Mouse (Mus musculus) heart, adult 2 months (tissue): ENCODE measurements around the gene Cript. TPM values are rescaled to one million over a fixed set of nuclear protein-coding genes. Genes with fewer than 3 reads are reported as not detected.
"Not testable (repeated sequence)": the region's sequence is repeated elsewhere in the genome, so short reads cannot be mapped to it uniquely, and the experiment has no call there.

Experiments
- DNase-seq, 2 experiments: peaks; one replicate each; pipeline ENCODE4 v3.0.0; 2021
- H3K27ac ChIP-seq: fragments of 200-600 bp; 2 replicates; pipeline ENCODE4 v1.8.1; 2022
- H3K27me3 ChIP-seq: fragments of 200-500 bp; 2 replicates; pipeline ENCODE4 v1.6.1; 2012; ENCODE audit warnings: mild to moderate bottlenecking, low read length, inconsistent platforms, mixed read lengths; ENCODE audit not compliant: control insufficient read depth, insufficient read depth
- H3K36me3 ChIP-seq: fragments of 200-500 bp; 2 replicates; pipeline ENCODE4 v1.6.1; 2012; ENCODE audit warnings: low read length, inconsistent platforms; ENCODE audit not compliant: control insufficient read depth, insufficient read depth
- H3K4me1 ChIP-seq: fragments of 200-500 bp; 2 replicates; pipeline ENCODE4 v1.6.1; 2011; ENCODE audit warnings: low read length; ENCODE audit not compliant: control insufficient read depth, insufficient read depth
- H3K4me3 ChIP-seq: fragments of 200-600 bp; 2 replicates; pipeline ENCODE4 v1.8.1; 2022
- H3K79me2 ChIP-seq: fragments of 200-500 bp; replicated peaks from 2 replicates; pipeline ENCODE4 v1.6.1; 2012; ENCODE audit warnings: mild to moderate bottlenecking, inconsistent platforms, low read length, moderate library complexity, mixed read lengths; ENCODE audit not compliant: control insufficient read depth, insufficient read depth
- H3K9ac ChIP-seq: fragments of 200-500 bp; 2 replicates; pipeline ENCODE4 v1.6.1; 2012; ENCODE audit warnings: low read depth, mild to moderate bottlenecking, control low read depth, inconsistent platforms, low read length, mixed read lengths
- CTCF ChIP-seq: fragments of 200-600 bp; IDR thresholded peaks from 2 replicates; pipeline ENCODE4 v1.8.1; 2022; ENCODE audit warnings: antibody characterized with exemption, mild to moderate bottlenecking, moderate library complexity
- EP300 ChIP-seq: fragments of 200-500 bp; IDR thresholded peaks from 2 replicates; pipeline ENCODE4 v1.6.1; 2011; ENCODE audit warnings: low read depth, low read length, control low read depth; ENCODE audit not compliant: insufficient read depth
- POLR2A ChIP-seq: fragments of 200-500 bp; IDR thresholded peaks from 2 replicates; pipeline ENCODE4 v1.6.1; 2011; ENCODE audit warnings: mild to moderate bottlenecking, low read depth, low read length, control low read depth; ENCODE audit not compliant: insufficient read depth
- WGBS: fragments of 180-500 bp; shearing (Covaris S2); methylation state at CpG from one replicate; pipeline ENCODE4 v1.1.7; 2018; 5-methylcytosine and 5-hydroxymethylcytosine counted together
- intact Hi-C: fragments of 180-260 bp; cut with DNase I; formaldehyde crosslinking; loops from one replicate; pipeline ENCODE4 v1.15.1; 2025
- polyA plus RNA-seq: library from polyadenylated mRNA; depleted of rRNA; stranded (reverse); fragments of >200 nt; gene quantifications from 2 replicates; pipeline ENCODE4 v1.2.3, GENCODE M21; 2012; rRNA removed
- total RNA-seq, 2 experiments: library from RNA; stranded (reverse); gene quantifications; 2 replicates each; pipeline ENCODE4 v1.2.3; 2021

Gene Cript
- total and polyA plus RNA-seq, 3 experiments: 15.3 to 43.7 (median 43.5) TPM

DNA sequence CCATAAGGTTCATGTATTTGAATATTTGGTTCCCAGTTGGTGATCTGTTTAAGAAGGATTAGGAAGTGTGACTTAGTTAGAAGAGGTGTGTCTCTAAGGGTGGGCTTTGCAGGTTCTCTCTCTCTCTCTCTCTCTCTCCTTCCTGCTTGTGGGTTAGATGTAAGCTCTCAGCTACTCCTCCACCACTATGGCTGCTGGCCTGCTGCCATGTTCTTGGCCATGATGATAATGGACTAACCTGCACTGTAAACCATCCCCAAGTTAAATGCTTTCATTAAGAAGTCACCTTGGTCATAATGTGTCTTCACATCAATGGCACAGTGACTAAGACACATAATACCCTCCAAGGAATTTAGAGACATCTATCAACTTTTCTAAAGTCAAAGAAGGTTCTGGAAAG lies 48.1 kb downstream of the Cript start:
- DNase-seq: no peak
- H3K9ac ChIP-seq: no peak overlapping the region
- no peak overlapping the region for H3K4me3 ChIP-seq
- no peaks in the 10 kb centered on the region for H3K27me3 ChIP-seq
- no peaks in the 10 kb centered on the region for H3K36me3 ChIP-seq
- no peak overlapping the region for H3K27ac ChIP-seq
- H3K79me2 ChIP-seq: no peaks in the 10 kb centered on the region
- TF ChIP-seq CTCF (no peak), POLR2A (no peak), EP300 (no peak)
- no peaks in the 10 kb centered on the region for H3K4me1 ChIP-seq
- intact Hi-C loops: no loop called here

DNA sequence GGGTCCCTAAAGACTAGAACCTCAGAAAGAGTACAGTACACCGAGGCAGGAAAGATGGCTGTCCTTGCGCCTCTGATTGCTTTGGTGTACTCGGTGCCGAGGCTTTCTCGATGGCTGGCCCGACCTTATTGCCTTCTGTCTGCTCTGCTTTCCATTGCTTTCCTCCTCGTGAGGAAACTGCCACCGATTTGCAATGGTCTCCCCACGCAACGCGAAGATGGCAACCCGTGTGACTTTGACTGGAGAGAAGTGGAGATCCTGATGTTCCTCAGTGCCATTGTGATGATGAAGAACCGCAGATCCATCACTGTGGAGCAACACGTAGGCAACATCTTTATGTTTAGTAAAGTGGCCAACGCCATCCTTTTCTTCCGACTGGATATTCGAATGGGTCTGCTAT lies 52.9 kb downstream of the Cript start:
- H3K79me2 ChIP-seq, DNase-seq, H3K36me3 ChIP-seq, intact Hi-C loops, H3K4me1 ChIP-seq, H3K27me3 ChIP-seq, H3K9ac ChIP-seq, H3K27ac ChIP-seq, H3K4me3 ChIP-seq: not testable (repeated sequence)
- WGBS: 95% methylated on average over 17 of the region's 17 CpGs

DNA sequence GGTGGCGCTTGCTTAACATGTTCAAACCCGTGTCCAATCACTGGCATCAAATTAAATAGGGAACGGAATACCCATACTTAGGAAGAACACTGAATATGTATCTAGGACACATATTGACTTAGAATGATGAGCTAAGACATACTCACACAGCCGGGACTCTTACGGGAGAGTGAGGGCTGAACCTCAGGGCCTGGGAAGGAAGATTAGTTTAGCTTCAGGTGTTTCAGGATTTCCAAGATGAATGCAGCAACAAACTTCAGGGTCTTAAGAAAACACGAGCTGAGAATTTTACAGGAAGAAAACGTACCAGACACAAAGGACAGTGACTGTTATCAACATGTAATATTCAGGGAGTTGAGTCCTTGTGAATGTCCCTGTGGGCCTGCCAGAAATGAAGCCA lies 55.4 kb downstream of the Cript start:
- no peak for TF ChIP-seq CTCF
- no peak for TF ChIP-seq POLR2A
- TF ChIP-seq EP300: no peak
- intact Hi-C loops: no loop called here
- no peak for DNase-seq
- Histone ChIP-seq H3K79me2 (no peaks in the 10 kb centered on the region), H3K4me1 (no peaks in the 10 kb centered on the region), H3K4me3 (no peak overlapping the region), H3K27me3 (no peaks in the 10 kb centered on the region), H3K27ac (no peak overlapping the region), H3K9ac (no peak overlapping the region), H3K36me3 (no peaks in the 10 kb centered on the region)
- 85% methylated on average over 7 of the region's 7 CpGs for WGBS

DNA sequence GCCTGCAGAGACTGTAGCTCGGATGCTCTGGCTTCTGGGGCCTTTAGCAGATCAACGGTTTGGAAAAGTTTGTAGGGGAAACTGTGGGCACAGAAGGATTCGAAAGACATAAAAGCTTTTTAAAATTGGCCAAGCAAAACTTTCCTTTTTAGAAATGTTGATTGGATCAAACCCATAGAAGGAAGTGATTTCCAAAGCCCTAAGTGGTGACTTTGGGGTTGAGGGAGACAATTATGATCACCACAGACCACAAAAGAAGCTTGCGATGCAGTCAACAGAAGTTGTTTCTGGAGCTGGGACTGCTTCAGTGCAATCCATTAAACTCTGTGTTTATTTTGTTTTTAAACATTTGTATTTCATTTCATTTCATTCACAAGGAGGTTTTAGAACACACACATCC lies 57.2 kb downstream of the Cript start:
- DNase-seq: no peak
- TF ChIP-seq EP300 (no peak), CTCF (no peak), POLR2A (no peak)
- Histone ChIP-seq H3K27ac (no peak overlapping the region), H3K27me3 (no peaks in the 10 kb centered on the region), H3K79me2 (no peaks in the 10 kb centered on the region), H3K36me3 (no peaks in the 10 kb centered on the region), H3K4me3 (no peak overlapping the region), H3K4me1 (no peaks in the 10 kb centered on the region), H3K9ac (no peak overlapping the region)
- intact Hi-C loops: no loop called here
- 88% methylated on average over 4 of the region's 4 CpGs for WGBS

DNA sequence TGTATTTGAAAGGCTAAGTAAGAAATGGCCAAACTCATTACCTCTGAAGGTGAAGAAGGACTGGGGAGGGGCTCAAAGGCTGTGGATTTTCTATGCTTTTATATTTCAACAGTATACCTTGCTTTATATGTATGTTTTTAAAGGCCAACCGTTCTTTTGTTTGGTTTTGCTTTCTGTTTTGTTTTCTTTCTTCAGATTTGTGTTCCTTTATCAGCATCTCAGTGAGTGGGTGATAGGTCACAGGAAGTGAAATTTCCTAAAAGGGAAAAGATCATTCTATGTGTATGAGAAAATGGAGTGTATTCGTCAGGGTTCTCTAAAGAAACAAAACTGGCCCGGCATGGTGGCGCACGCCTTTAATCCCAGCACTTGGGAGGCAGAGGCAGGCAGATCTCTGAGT lies 58.3 kb downstream of the Cript start:
- TF ChIP-seq EP300: no peak
- TF ChIP-seq POLR2A: no peak
- TF ChIP-seq CTCF: no peak
- DNase-seq: no peak
- Histone ChIP-seq H3K9ac (no peak overlapping the region), H3K4me3 (no peak overlapping the region), H3K27me3 (no peaks in the 10 kb centered on the region), H3K36me3 (no peaks in the 10 kb centered on the region), H3K27ac (no peak overlapping the region), H3K4me1 (no peaks in the 10 kb centered on the region), H3K79me2 (no peaks in the 10 kb centered on the region)
- 52% methylated on average over 5 of the region's 5 CpGs for WGBS
- intact Hi-C loops: no loop called here

Other genes with a start within 250 kb of the Cript start
- gene Tmem247, start 108.2 kb upstream of the Cript start, total RNA-seq: not detected
- gene Tmem247, start 108.2 kb upstream of the Cript start, polyA plus RNA-seq: 0.26 TPM in 1 of 2 replicates, not detected in the other
- gene Atp6v1e2, start 77.7 kb upstream of the Cript start, total RNA-seq: not detected
- not detected in 2 replicates for gene Atp6v1e2, start 77.7 kb upstream of the Cript start, polyA plus RNA-seq
- 100 to 1,000 TPM; 119 to 138 TPM for gene Rhoq, start 62.5 kb upstream of the Cript start, total RNA-seq
- 70.7 and 118 TPM in 2 replicates for gene Rhoq, start 62.5 kb upstream of the Cript start, polyA plus RNA-seq
- gene Pigf, start 144 bp upstream of the Cript start, total RNA-seq: 1 to 10 TPM; 3.4 to 5.2 TPM
- gene Pigf, start 144 bp upstream of the Cript start, polyA plus RNA-seq: 2.4 and 4.0 TPM in 2 replicates
- 10 to 100 TPM; 28.1 to 39.1 TPM for gene Socs5, start 82.1 kb downstream of the Cript start, total RNA-seq
- 10.5 and 19.0 TPM in 2 replicates for gene Socs5, start 82.1 kb downstream of the Cript start, polyA plus RNA-seq
- 10 to 100 TPM; 48.3 to 59.4 TPM for gene Mcfd2, start 240.4 kb downstream of the Cript start, total RNA-seq
- gene Mcfd2, start 240.4 kb downstream of the Cript start, polyA plus RNA-seq: 60.3 and 79.7 TPM in 2 replicates